Mouse (Mus musculus) myocyte (in vitro differentiated cells): ENCODE measurements around the gene Gm10999. TPM values are rescaled to one million over a fixed set of nuclear protein-coding genes. Genes with fewer than 3 reads are reported as not detected.
"Not testable (repeated sequence)": the region's sequence is repeated elsewhere in the genome, so short reads cannot be mapped to it uniquely, and the experiment has no call there.

Experiments used
- H3K27me3 ChIP-seq: one replicate; pipeline ENCODE4 v1.6.1; 2011; ENCODE audit not compliant: control insufficient read depth, insufficient read depth, insufficient read length
- H3K36me3 ChIP-seq: one replicate; pipeline ENCODE4 v1.6.1; 2011; ENCODE audit not compliant: control insufficient read depth, insufficient read depth
- H3K4me2 ChIP-seq: one replicate; pipeline ENCODE4 v1.6.1; 2011; ENCODE audit warnings: low read depth, control low read depth
- H3K4me3 ChIP-seq: one replicate; pipeline ENCODE4 v1.5.1; 2011; ENCODE audit warnings: mild to moderate bottlenecking, control low read depth, moderate library complexity
- H3K79me2 ChIP-seq: one replicate; pipeline ENCODE4 v1.6.1; 2011; ENCODE audit not compliant: control insufficient read depth, insufficient read depth
- H3ac ChIP-seq: one replicate; pipeline ENCODE4 v1.6.1; 2011; ENCODE audit not compliant: control insufficient read depth, insufficient read length
- CEBPB ChIP-seq: IDR thresholded peaks from 2 replicates; pipeline ENCODE4 v1.6.1; 2011; ENCODE audit warnings: mild to moderate bottlenecking, moderate library complexity; ENCODE audit not compliant: poor library complexity, insufficient read depth, severe bottlenecking
- POLR2A ChIP-seq: IDR thresholded peaks from one replicate; pipeline ENCODE4 v1.6.1; 2011; ENCODE audit warnings: low read depth, mild to moderate bottlenecking, control low read depth, moderate library complexity; ENCODE audit not compliant: insufficient read length
- REST ChIP-seq: IDR thresholded peaks from one replicate; pipeline ENCODE4 v1.6.1; 2011; ENCODE audit warnings: mild to moderate bottlenecking, control low read depth, moderate library complexity; ENCODE audit not compliant: insufficient read depth, insufficient read length
- USF1 ChIP-seq: IDR thresholded peaks from one replicate; pipeline ENCODE4 v1.6.1; 2011; ENCODE audit warnings: low read depth, mild to moderate bottlenecking, control low read depth, moderate library complexity
- polyA plus RNA-seq: library from polyadenylated mRNA; unstranded; fragments of >200 nt; fragmentation: generic; extraction: Trizol; gene quantifications from one replicate; pipeline ENCODE4 v1.2.1, GENCODE M21; 2012; ENCODE audit warnings: missing spikeins

Gm10999 gene
- polyA plus RNA-seq = not detected

DNA sequence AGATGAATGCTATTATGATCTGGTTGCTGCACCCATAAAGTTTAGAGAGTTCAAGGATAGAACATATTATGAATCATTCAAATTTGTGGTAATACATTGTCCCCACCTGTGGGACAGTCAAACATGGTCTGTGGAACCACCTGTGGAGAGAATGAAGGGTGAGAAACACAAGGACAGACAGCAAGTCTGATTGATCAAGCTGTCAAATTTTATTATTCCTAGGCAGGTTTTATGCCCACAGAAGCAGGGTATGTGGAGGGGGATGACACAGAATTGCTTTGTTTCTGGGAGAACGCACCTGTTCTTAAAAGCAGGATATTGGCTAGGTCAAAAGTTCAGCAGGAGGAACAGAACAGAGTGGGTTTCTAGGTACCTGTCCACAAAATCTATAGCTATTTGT lies at the start of gene Gm10999:
Gene Gm10999 (minus strand): TSS at position 101 of the 400 bp plus-strand sequence.
- no peaks in the 10 kb centered on the region for H3K79me2 ChIP-seq
- H3K4me3 ChIP-seq = no peak within 1 kb of the TSS
- H3K36me3 ChIP-seq = no peaks in the 10 kb centered on the region
- H3ac ChIP-seq = no peak within 1 kb of the TSS
- no peaks in the 10 kb centered on the region for H3K27me3 ChIP-seq
- TF ChIP-seq REST = no peak
- no peak for TF ChIP-seq CEBPB
- no peak for TF ChIP-seq USF1
- no peak for TF ChIP-seq POLR2A
- no peak within 1 kb of the TSS for H3K4me2 ChIP-seq

DNA sequence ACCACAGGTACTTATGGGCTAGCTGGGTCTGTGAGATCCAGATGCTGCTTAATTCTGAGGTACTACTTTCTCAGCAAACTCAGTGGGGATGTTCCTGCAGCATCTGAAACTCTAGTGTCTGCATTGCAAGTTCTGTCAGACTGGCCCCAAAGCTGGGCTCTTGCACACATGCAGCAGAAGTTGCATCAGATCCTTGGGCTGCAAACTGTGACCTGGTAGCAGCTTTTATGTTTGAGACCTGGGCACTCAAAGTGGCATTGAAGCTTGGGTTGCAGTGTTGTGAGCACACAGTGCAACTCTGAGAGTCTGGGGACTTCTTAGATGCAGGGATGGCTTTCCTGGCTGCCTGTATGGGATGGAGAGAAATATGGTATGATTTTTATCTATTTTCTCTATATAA lies 2.0 kb upstream of the Gm10999 start:
- Histone ChIP-seq H3K79me2 (no peaks in the 10 kb centered on the region), H3K4me3 (no peak overlapping the region), H3K27me3 (no peaks in the 10 kb centered on the region), H3ac (no peak overlapping the region), H3K4me2 (no peak overlapping the region), H3K36me3 (no peaks in the 10 kb centered on the region)
- TF ChIP-seq REST = no peak
- TF ChIP-seq CEBPB = peak; percentile 87; the same call in 1 of the 2 replicates

DNA sequence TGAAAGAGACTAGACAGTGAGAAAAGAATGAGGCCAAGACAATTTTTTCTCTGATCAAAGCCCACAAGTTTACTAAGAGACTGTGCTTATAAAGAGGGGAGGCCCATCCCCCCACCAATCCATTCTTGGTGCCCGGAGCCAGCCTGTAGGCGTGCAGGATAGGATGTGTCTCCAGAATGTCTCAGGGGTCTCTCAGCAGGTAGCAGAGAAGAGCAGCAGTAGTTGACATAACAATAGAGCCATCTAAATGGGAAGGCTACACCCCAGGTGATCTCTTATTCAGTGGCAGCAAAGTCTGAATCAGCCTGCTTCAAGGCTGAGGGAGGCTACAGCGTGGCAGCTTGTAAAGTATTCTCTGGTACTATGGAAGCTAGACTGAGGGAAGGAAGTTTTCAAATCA lies 15.7 kb downstream of the Gm10999 start:
- not testable (repeated sequence) for H3K79me2 ChIP-seq, H3K4me3 ChIP-seq, H3K4me2 ChIP-seq, H3ac ChIP-seq, H3K27me3 ChIP-seq, H3K36me3 ChIP-seq

Other genes starting within 250 kb of the Gm10999 start
- gene Ccdc7a, start 66.1 kb downstream of the Gm10999 start, polyA plus RNA-seq = not detected
- not detected for gene Ccdc7b, start 64.5 kb downstream of the Gm10999 start, polyA plus RNA-seq
- gene 2610044O15Rik8, start 102.7 kb upstream of the Gm10999 start, polyA plus RNA-seq = 6.5 TPM